19 mouse cellular contexts compared by ENCODE assay signal in genomic region chr16:14131376-14131775, GRCm38 (mm10). TPM values are rescaled to one million over a fixed set of nuclear protein-coding genes. Genes with fewer than 3 reads are reported as not detected.
DNase-seq lines count a peak whose midpoint lies in the region; ATAC-seq and TF ChIP-seq lines count a peak whose summit lies in the region.
"Had no signal": no experiment of that assay in that cellular context is flagged by ENCODE, and none has a peak within 500 bp of the region (broad histone marks: within the 10 kb centered on the region; RNA-seq: fewer than 3 reads in every experiment).

No protein-coding gene starts in this region.

- H3K4me2 ChIP-seq in kidney, embryonic 16.5 days (replicated peaks; ENCODE audit: low read depth, low read length), result no peak overlapping the region
- no peak overlapping the region for H3K4me2 ChIP-seq in lung, postnatal 0 days (replicated peaks; ENCODE audit: low read depth, low read length)
- H3K4me2 ChIP-seq: embryonic facial prominence, embryonic 15.5 days; heart, embryonic 11.5 days; hindbrain, embryonic 13.5 days; liver, embryonic 15.5 days had no signal

- peak; percentile 1 for DNase-seq in embryo, embryonic 11 days
- DNase-seq in embryo, embryonic 9.5 days (ENCODE audit: extremely low spot score), result no peak
- no peak for DNase-seq in kidney, postnatal 10 days
- DNase-seq in lung, postnatal 0 days (ENCODE audit: low spot score), result no peak
- DNase-seq in lung, postnatal 14 days, result no peak
- DNase-seq in brain, embryonic 14.5 days (ENCODE audit: low read depth), result peak; percentile 15
- no peak for DNase-seq in heart, adult 11 months
- DNase-seq: cerebellum, adult 9-11 months; heart, postnatal 14 days; right cerebral cortex, adult 18-20 months; thymus, postnatal 4 days had no signal

- no peaks in the 10 kb centered on the region for H3K4me1 ChIP-seq in kidney, embryonic 16.5 days (ENCODE audit: insufficient read depth, low read length)
- no peaks in the 10 kb centered on the region for H3K4me1 ChIP-seq in lung, postnatal 0 days (ENCODE audit: insufficient read depth, low read depth, low read length)
- H3K4me1 ChIP-seq: embryonic facial prominence, embryonic 15.5 days; forebrain, embryonic 10.5 days; hindbrain, embryonic 13.5 days; liver, embryonic 15.5 days had no signal

- TF ChIP-seq EP300 in lung, postnatal 0 days (IDR thresholded peaks at IDR 0.05), result no peak

- peak; percentile 23; the same call in 1 of the 2 replicates for ATAC-seq in kidney, embryonic 16.5 days (ENCODE audit: low FRiP score, low TSS enrichment)
- no peak; the same call in 1 of the 2 replicates for ATAC-seq in lung, postnatal 0 days
- ATAC-seq: Patski had no signal

- TF ChIP-seq CTCF in lung, postnatal 0 days (IDR thresholded peaks at IDR 0.05), result peak; percentile 39
- peak; percentile 15; the same call in 1 of the 2 replicates for TF ChIP-seq CTCF in brain, embryonic 14.5 days (IDR thresholded peaks at IDR 0.05; ENCODE audit: borderline replicate concordance, extremely low read depth, insufficient read depth, insufficient read length)

- no peak overlapping the region for H3K27ac ChIP-seq in kidney, embryonic 16.5 days (ENCODE audit: low read length)
- H3K27ac ChIP-seq in lung, postnatal 0 days (ENCODE audit: low read length), result no peak overlapping the region
- H3K27ac ChIP-seq: embryonic facial prominence, embryonic 15.5 days; forebrain, embryonic 10.5 days; hindbrain, embryonic 13.5 days; liver, embryonic 15.5 days had no signal

- peaks cover 42% of the 10 kb centered on the region for H3K36me3 ChIP-seq in kidney, embryonic 16.5 days (ENCODE audit: insufficient read depth, low read length)
- H3K36me3 ChIP-seq in lung, postnatal 0 days (ENCODE audit: insufficient read depth, low read length), result peaks cover 57% of the 10 kb centered on the region

- 83% methylated on average over 3 of the region's 3 CpGs for whole genome bisulfite sequencing in kidney, embryonic 16.5 days
- 70% methylated on average over 3 of the region's 3 CpGs for WGBS in lung, postnatal 0 days

- H3K9ac ChIP-seq in kidney, embryonic 16.5 days (replicated peaks; ENCODE audit: low read length), result no peak overlapping the region
- H3K9ac ChIP-seq in lung, postnatal 0 days (replicated peaks; ENCODE audit: low read depth), result no peak overlapping the region
- H3K9ac ChIP-seq: embryonic facial prominence, embryonic 15.5 days; hindbrain, embryonic 13.5 days; liver, embryonic 15.5 days had no signal

- H3K4me3 ChIP-seq in kidney, embryonic 16.5 days (ENCODE audit: low read length), result no peak overlapping the region
- H3K4me3 ChIP-seq in lung, postnatal 0 days (ENCODE audit: low read depth, low read length), result no peak overlapping the region
- H3K4me3 ChIP-seq: embryonic facial prominence, embryonic 15.5 days; forebrain, embryonic 10.5 days; hindbrain, embryonic 13.5 days; liver, embryonic 15.5 days; megakaryocyte, embryonic 14.5 days had no signal

- no peaks in the 10 kb centered on the region for H3K9me3 ChIP-seq in kidney, embryonic 16.5 days (ENCODE audit: low read length)
- no peaks in the 10 kb centered on the region for H3K9me3 ChIP-seq in lung, postnatal 0 days (ENCODE audit: low read length)
- H3K9me3 ChIP-seq: embryonic facial prominence, embryonic 15.5 days; forebrain, embryonic 10.5 days; hindbrain, embryonic 13.5 days; liver, embryonic 15.5 days; megakaryocyte, embryonic 14.5 days had no signal

- no peaks in the 10 kb centered on the region for H3K27me3 ChIP-seq in kidney, embryonic 16.5 days (ENCODE audit: insufficient read depth, low read length)
- H3K27me3 ChIP-seq in lung, postnatal 0 days (replicated peaks; ENCODE audit: insufficient read depth, low read length), result no peaks in the 10 kb centered on the region
- H3K27me3 ChIP-seq: embryonic facial prominence, embryonic 15.5 days; hindbrain, embryonic 13.5 days; liver, embryonic 15.5 days; megakaryocyte, embryonic 14.5 days; Patski had no signal

- TF ChIP-seq POLR2A in brain, embryonic 14.5 days (IDR thresholded peaks at IDR 0.05; ENCODE audit: borderline replicate concordance, extremely low read depth, insufficient read depth, insufficient read length, poor library complexity, severe bottlenecking), result no peak

RNA-seq across cellular contexts. Expression of gene Nde1, which starts 31.7 kb away (rescaled TPM):
- 129 and 134 TPM in 2 replicates for polyA plus RNA-seq in kidney, embryonic 16.5 days (2015; fragmentation: Nextera tagmentation; extraction: Ambion mirVana)
- 37.7 TPM in 2 replicates for polyA plus RNA-seq in lung, postnatal 0 days (2015; fragmentation: Nextera tagmentation; extraction: Ambion mirVana)
- polyA plus RNA-seq in brain, embryonic 14.5 days (2012; rRNA removed), result 35.9 and 53.5 TPM in 2 replicates

RNA-seq across cellular contexts. Expression of gene Marf1, which starts 31.8 kb away (rescaled TPM):
- polyA plus RNA-seq in kidney, embryonic 16.5 days (2015; fragmentation: Nextera tagmentation; extraction: Ambion mirVana), result 16.3 and 18.6 TPM in 2 replicates
- 13.2 and 14.0 TPM in 2 replicates for polyA plus RNA-seq in lung, postnatal 0 days (2015; fragmentation: Nextera tagmentation; extraction: Ambion mirVana)
- 17.9 and 26.6 TPM in 2 replicates for polyA plus RNA-seq in brain, embryonic 14.5 days (2012; rRNA removed)

Comparison
In these comparisons a context has a peak if more than half of its experiments do, and no peak if none do; other contexts are left out.
1. DNase-seq: peak in embryo, embryonic 11 days (single experiment) and brain, embryonic 14.5 days (single experiment); none in embryo, embryonic 9.5 days (single experiment), kidney, postnatal 10 days (single experiment), lung, postnatal 0 days (single experiment), lung, postnatal 14 days (single experiment) and heart, adult 11 months (single experiment).